Mouse (Mus musculus) gastrocnemius, postnatal 25 days (tissue): ENCODE results near the gene Morc4. TPM values are rescaled to one million over a fixed set of nuclear protein-coding genes. Genes with fewer than 3 reads are reported as not detected.

Experiments
- total RNA-seq, 2 experiments: library from RNA; stranded (reverse); gene quantifications; 1 replicate in 1 of 2; 2 replicates in 1 of 2; pipeline ENCODE4 v1.2.3; 2021

Morc4 gene
- total RNA-seq, 2 experiments from 2014 or later: 5.1 to 6.1 TPM

Other genes with a start within 250 kb of the Morc4 start
- gene Tbc1d8b, start 186.7 kb downstream of the Morc4 start, total RNA-seq: 1 to 10 TPM; 3.1 to 3.5 TPM
- not detected for gene Gm15013, start 157.2 kb downstream of the Morc4 start, total RNA-seq
- gene Ripply1, start 89.3 kb downstream of the Morc4 start, total RNA-seq: not detected
- gene Cldn2, start 70.8 kb downstream of the Morc4 start, total RNA-seq: not detected
- 1 to 10 TPM; 5.3 to 5.8 TPM for gene Rbm41, start 126.9 kb upstream of the Morc4 start, total RNA-seq
- gene Nup62cl, start 191.0 kb upstream of the Morc4 start, total RNA-seq: under 1 TPM; 0.13 to 0.38 TPM
- gene Pih1h3b, start 191.2 kb upstream of the Morc4 start, total RNA-seq: not detected